Mouse (Mus musculus): ENCODE measurements around the gene Nt5dc2.

The Nt5dc2 gene

GRCm38 (mm10) chr14:31130236-31131220, at the start of gene Nt5dc2:
TSS of gene Nt5dc2 (plus strand) at chr14:31131053.
- DNase-seq (ENCODE audit: inconsistent ontology term) = peak; percentile 93

GRCm38 (mm10) chr14:31081147-31081546, 49.7 kb upstream of the Nt5dc2 start:
- DNase-seq (ENCODE audit: inconsistent ontology term) = no peak

GRCm38 (mm10) chr14:31087433-31087832, 43.4 kb upstream of the Nt5dc2 start:
- no peak for DNase-seq (ENCODE audit: inconsistent ontology term)

- peak; percentile 42 for DNase-seq (ENCODE audit: inconsistent ontology term)
Observed at GRCm38 (mm10) chr14:31088515-31088914, 42.3 kb upstream of the Nt5dc2 start.

GRCm38 (mm10) chr14:31089918-31090317, 40.9 kb upstream of the Nt5dc2 start:
- no peak for DNase-seq (ENCODE audit: inconsistent ontology term)

GRCm38 (mm10) chr14:31105156-31105555, 25.7 kb upstream of the Nt5dc2 start:
- no peak for DNase-seq (ENCODE audit: inconsistent ontology term)

GRCm38 (mm10) chr14:31110613-31111012, 20.2 kb upstream of the Nt5dc2 start:
- DNase-seq (ENCODE audit: inconsistent ontology term) = no peak

- DNase-seq (ENCODE audit: inconsistent ontology term) = no peak
Observed at GRCm38 (mm10) chr14:31112187-31112586, 18.7 kb upstream of the Nt5dc2 start.

GRCm38 (mm10) chr14:31114011-31114410, 16.8 kb upstream of the Nt5dc2 start:
- DNase-seq (ENCODE audit: inconsistent ontology term) = no peak

GRCm38 (mm10) chr14:31115522-31115921, 15.3 kb upstream of the Nt5dc2 start:
- no peak for DNase-seq (ENCODE audit: inconsistent ontology term)

GRCm38 (mm10) chr14:31125106-31126075, 5.5 kb upstream of the Nt5dc2 start:
- DNase-seq (ENCODE audit: inconsistent ontology term) = no peak

- DNase-seq (ENCODE audit: inconsistent ontology term) = no peak
Observed at GRCm38 (mm10) chr14:31126826-31127225, 4.0 kb upstream of the Nt5dc2 start.

GRCm38 (mm10) chr14:31128101-31128825, 2.6 kb upstream of the Nt5dc2 start:
- peak; percentile 65 for DNase-seq (ENCODE audit: inconsistent ontology term)

GRCm38 (mm10) chr14:31128826-31129219, 2.0 kb upstream of the Nt5dc2 start, which contains the start of gene Smim4:
TSS of gene Smim4 (minus strand) at chr14:31128956.
- DNase-seq (ENCODE audit: inconsistent ontology term) = peak; percentile 98

- no peak for DNase-seq (ENCODE audit: inconsistent ontology term)
Observed at GRCm38 (mm10) chr14:31129326-31130235, 1.3 kb upstream of the Nt5dc2 start.

GRCm38 (mm10) chr14:31131272-31131821, 494 bp downstream of the Nt5dc2 start:
- DNase-seq (ENCODE audit: inconsistent ontology term) = peak; percentile 25

- no peak for DNase-seq (ENCODE audit: inconsistent ontology term)
Observed at GRCm38 (mm10) chr14:31132031-31132430, 1.2 kb downstream of the Nt5dc2 start.

GRCm38 (mm10) chr14:31132491-31132975, 1.7 kb downstream of the Nt5dc2 start:
- DNase-seq (ENCODE audit: inconsistent ontology term) = no peak

GRCm38 (mm10) chr14:31133023-31133665, 2.3 kb downstream of the Nt5dc2 start:
- peak; percentile 11 for DNase-seq (ENCODE audit: inconsistent ontology term)

Measured in Muller cell, postnatal 12 days (primary cell).